Mouse (Mus musculus) cerebellum, postnatal 14 days (tissue): ENCODE measurements around the gene Trim56.
A peak's percentile ranks its signal among the peaks of the same experiment; 100 is the strongest.

Experiments used
- DNase-seq, 2 experiments: peaks; one replicate each; pipeline ENCODE4 v3.0.0; 2021; ENCODE audit warnings: mixed read lengths in 2 of 2

The Trim56 gene

DNA sequence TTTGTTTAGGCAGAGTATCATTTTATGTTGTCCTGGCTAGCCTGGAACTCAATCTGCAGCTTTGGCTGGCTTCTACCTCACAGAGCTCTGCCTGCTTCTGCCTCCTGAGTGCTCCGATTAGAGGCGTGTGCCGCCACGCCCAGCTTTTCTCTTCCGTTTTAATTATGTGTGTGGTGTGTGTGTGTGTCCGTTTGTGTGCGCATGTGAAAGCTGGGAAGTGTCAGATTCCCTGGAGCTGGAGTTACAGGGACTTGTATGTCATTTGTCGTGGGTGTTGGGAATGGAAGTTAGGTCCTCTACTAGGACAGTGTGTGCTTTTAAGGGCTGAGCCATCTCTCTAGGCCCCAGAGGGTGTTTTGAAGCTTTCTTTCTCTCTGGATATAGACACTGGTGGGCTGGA is 42.9 kb downstream of the Trim56 start:
- no peak for DNase-seq

DNA sequence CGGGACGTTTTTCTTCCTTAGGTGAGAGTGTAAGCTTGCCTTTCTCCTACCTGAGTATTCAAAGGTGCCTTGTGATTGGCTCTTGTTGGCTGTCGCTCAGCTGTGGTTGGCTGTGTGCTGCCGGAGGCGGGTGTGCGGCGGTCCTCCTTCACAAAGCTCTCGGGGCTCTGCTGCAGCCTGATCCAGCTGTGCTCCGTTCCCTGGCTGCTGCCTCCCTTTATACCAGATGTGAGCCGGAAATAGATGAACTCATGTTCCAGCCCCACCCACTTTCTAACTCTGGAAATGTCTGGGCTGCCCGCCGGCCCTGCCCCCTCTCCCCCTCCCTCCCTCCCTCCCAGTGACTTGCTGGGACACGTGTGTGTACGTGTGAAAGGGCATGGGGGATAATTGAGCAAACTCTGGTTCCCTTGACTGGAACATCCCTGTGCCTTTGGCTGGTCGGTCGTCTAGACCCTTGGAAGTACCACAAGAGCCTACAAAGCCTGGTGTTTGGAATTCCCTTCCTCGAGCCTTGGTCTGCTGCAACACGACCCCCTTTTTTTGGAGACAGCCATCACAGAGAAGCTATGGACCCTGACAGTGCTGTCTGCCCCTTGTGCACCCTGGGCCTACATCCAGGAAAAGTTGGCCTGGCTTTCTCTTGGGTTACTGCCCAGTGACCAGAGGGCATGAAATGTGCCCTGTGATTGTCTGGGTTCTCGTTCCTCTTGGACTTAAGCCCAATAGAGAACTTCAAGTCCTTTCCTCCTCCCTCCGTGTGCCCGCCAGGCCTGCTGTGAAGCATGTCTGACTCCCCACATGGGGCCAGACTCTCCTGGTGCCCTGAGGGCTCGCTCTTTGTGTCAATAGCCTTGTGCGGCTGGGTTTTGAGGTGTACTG is 43.7 kb downstream of the Trim56 start, which contains the start of gene Serpine1:
Serpine1 (minus strand) TSS at position 190 of the 882 bp plus-strand sequence.
- DNase-seq: peak; percentile 74

DNA sequence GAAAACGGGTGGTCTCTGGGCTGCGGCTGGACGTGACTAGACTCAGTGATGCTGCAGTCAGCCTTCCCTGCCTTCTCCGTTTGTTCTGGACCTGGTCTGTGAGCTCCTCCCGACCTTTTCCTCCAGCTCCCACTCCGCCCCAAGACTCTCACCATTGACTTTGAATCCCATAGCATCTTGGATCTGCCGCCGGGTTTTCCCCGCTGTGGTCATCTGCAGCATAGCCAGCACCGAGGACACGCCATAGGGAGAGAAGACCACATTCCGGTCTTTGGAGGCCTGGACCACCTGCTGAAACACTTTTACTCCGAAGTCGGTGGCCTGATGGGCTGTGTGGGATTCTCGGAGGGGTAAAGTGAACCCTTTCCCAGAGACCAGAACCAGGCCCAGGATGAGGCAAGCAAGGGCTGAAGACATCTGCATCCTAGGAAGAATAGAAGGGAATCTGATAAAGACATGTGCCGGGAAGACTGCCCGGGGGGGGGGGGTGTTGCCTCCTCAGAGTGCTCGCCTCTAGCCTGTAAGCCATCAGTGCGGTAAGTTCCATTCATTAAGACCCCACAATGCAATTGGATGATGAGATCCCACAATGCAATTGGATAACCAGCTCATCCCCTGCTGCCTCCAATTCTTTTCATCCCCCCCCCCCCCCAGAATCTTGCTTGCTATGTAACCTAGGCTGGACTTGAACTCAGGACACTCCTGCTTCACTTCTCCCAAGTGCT is 45.0 kb downstream of the Trim56 start:
- DNase-seq: no peak

DNA sequence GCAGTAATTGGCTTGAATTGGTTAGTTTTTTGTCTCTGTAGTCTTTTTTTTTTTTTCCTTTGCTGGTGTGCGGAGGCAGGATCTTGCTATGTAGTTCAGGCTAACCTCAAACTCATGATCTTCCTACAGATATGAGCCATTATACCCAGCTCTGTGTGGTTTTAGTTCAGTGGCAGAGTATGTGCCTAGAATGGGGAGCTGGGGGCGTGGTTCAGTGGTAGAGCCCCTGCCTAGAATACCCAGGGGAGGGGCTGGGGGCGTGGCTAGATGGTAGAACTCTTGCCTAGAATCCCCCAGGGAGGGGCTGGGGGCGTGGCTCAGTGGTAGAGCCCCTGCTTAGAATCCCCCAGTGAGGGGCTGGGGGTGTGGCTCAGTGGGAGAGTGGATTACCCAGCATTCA is 47.3 kb downstream of the Trim56 start:
- no peak for DNase-seq

DNA sequence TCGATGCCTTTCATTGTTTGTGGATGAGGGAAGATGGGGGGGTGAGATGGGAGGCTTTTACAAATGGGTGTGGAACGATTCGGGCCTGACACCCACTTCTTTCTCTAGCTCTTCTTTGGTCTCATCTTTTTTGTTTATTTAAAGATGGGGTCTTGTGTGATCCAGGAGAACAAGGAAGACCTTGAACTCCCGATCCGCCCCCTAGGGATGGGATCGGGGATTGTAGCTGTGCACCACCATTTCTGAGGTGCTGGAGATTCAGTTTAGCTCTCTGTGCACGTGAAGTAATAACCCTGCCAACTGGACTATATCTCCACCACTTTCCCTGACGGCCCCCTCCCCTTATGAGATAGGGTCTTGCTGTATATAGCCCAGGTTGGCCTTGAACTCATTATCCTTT is 50.1 kb downstream of the Trim56 start:
- no peak for DNase-seq

DNA sequence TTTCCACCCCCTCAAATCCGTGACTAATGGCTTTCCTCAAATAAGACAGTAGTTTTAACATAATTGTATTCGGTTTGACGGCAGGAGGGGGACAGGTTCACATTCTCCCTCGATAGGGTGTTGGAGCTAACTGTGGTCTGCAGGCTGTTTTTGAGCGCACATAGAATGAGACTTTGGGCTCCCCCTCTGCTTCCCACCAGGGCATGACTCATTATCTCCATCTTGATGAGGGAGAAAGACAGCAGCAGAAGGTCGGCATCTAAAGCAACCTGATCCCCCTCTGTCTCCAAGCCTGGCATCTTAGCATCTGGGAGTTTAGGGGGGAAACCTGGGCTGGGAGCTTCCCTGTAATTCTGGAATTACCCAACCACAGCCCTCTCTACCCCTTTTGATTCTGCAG is 50.6 kb downstream of the Trim56 start:
- DNase-seq: no peak

DNA sequence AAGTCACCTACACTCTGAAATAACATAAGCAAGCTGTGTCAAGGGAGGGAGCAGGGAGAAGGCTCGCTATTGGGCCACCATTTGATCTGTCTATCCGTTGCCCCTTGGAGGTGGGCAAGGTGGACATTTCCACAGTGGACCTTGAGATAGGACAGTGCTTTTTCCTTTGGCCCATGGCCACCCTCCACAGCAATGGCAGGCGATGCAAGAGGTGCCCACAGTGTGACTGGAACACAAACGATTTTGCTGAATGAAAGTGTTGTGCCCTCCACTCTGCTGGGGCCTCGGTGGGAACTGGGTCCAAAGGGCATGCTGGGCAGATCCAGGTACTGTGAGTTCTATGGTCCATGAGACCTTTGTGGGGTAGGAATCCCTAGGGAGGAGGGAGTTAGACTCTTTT is 53.4 kb downstream of the Trim56 start:
- DNase-seq: no peak

DNA sequence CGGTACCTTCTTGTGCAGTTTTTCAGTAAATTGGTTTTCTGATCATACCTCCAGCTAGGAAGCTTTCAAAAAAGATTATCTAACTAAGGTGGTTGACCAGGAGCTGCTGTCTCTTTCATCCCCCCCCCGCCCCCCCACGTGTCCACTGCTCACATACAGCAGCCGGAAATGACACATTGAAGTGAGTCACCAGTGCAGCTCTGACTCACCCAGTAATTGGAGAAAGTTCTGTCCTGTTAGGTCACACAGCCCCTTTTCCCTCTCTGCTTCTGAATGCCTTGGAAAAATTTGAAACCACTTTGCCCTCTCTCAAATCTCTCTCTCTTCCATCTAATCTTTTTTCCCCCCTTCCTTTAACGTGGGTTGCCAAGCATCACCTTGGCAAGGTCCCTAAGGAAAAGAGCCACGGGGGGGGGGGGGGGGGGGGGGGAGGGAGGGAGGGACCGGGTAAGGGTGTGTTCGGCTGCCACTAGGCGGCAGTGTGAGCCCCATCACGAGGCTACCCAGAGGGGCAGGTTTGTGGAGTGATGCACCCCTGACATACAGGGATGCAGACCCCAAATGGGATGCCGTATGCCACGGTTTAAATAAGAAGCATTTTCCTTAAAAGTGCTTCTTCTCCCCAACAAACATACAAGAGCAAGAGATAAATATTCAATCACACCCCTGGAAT is 54.1 kb downstream of the Trim56 start:
- DNase-seq: peak; percentile 68 to 81
